Mouse (Mus musculus) lung, postnatal 0 days (tissue): Measurements from ENCODE around the gene Exosc5. TPM values are rescaled to one million over a fixed set of nuclear protein-coding genes. Genes with fewer than 3 reads are reported as not detected.

Source experiments
- ATAC-seq: fragments of 200-750 bp; cut with Nextera tagmentation; 2 replicates; pipeline ENCODE4 v1.8.0; 2017; ENCODE audit warnings: moderate library complexity
- DNase-seq: peaks from one replicate; pipeline ENCODE4 v3.0.0-alpha.2; 2016; ENCODE audit warnings: low spot score
- H3K27ac ChIP-seq: fragments of 300-500 bp; sonication (generic); 2 replicates; pipeline ENCODE4 v1.5.1; 2014; ENCODE audit warnings: antibody characterized with exemption, mild to moderate bottlenecking, low read length, mixed read lengths
- H3K27me3 ChIP-seq: fragments of 300-500 bp; sonication (generic); replicated peaks from 2 replicates; pipeline ENCODE4 v1.6.1; 2014; ENCODE audit warnings: low read length, mixed read lengths; ENCODE audit not compliant: insufficient read depth
- H3K36me3 ChIP-seq: fragments of 300-500 bp; sonication (generic); 2 replicates; pipeline ENCODE4 v1.6.1; 2014; ENCODE audit warnings: low read length, mixed read lengths; ENCODE audit not compliant: insufficient read depth
- H3K4me1 ChIP-seq: fragments of 300-500 bp; sonication (generic); 2 replicates; pipeline ENCODE4 v1.6.1; 2014; ENCODE audit warnings: antibody characterized with exemption, low read depth, low read length, mixed read lengths; ENCODE audit not compliant: insufficient read depth
- H3K4me2 ChIP-seq: fragments of 300-500 bp; sonication (generic); replicated peaks from 2 replicates; pipeline ENCODE4 v1.6.1; 2014; ENCODE audit warnings: low read depth, mild to moderate bottlenecking, low read length, moderate library complexity, mixed read lengths
- H3K4me3 ChIP-seq: fragments of 300-500 bp; sonication (generic); 2 replicates; pipeline ENCODE4 v1.5.1; 2014; ENCODE audit warnings: low read depth, low read length
- H3K9ac ChIP-seq: fragments of 300-500 bp; sonication (generic); replicated peaks from 2 replicates; pipeline ENCODE4 v1.6.1; 2014; ENCODE audit warnings: low read depth, mild to moderate bottlenecking
- H3K9me3 ChIP-seq: fragments of 300-500 bp; sonication (generic); 2 replicates; pipeline ENCODE4 v1.6.1; 2016; ENCODE audit warnings: low read length, mixed read lengths
- CTCF ChIP-seq: IDR thresholded peaks from 2 replicates; pipeline ENCODE4 v1.5.1; 2016; ENCODE audit warnings: antibody characterized with exemption, mild to moderate bottlenecking
- EP300 ChIP-seq: IDR thresholded peaks from 2 replicates; pipeline ENCODE4 v1.6.1; 2016; ENCODE audit warnings: antibody characterized with exemption, mild to moderate bottlenecking, control low read depth
- WGBS: fragments of 180-500 bp; shearing (Covaris S2); extraction: QIAGEN DNeasy Blood & Tissue Kit; methylation state at CpG from one replicate; pipeline ENCODE4 v1.1.7; 2014; 5-methylcytosine and 5-hydroxymethylcytosine counted together
- polyA plus RNA-seq: library from polyadenylated mRNA; unstranded; fragments of >200 nt; fragmentation: Nextera tagmentation; extraction: Ambion mirVana; gene quantifications from 2 replicates; pipeline ENCODE4 v1.2.1, GENCODE M21; 2015

Gene Exosc5
- polyA plus RNA-seq, 1 experiment from 2014 or later: 49.7 TPM

DNA sequence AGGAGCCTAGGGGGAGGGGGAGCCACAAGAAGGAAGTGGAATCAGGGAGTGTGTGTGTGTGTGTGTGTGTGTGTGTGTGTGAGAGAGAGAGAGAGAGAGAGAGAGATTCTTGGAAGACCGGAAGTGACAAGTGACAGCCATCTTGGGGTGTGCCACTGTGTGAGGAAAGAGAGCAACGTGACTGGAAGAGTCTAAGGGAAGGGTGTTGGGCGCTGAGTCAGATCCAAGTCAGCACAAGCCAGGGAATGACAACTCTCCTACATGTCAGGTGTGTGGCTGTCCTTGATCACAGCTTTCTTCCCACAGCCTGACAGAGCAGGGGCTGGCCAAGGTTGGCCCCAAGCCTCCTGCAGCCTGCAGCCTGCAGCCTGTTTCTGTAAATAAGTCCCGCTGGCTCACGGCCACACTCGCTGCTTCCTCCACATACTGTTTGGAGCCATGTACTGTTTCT is 46.9 kb downstream of the Exosc5 start:
- H3K27ac ChIP-seq: peak overlapping the region; percentile 75
- H3K27me3 ChIP-seq: no peaks in the 10 kb centered on the region
- DNase-seq: peak; percentile 89
- no peaks in the 10 kb centered on the region for H3K9me3 ChIP-seq
- H3K9ac ChIP-seq: no peak overlapping the region
- H3K4me3 ChIP-seq: no peak overlapping the region
- H3K4me1 ChIP-seq: peaks cover 14% of the 10 kb centered on the region
- ATAC-seq: peak; percentile 38
- H3K4me2 ChIP-seq: no peak overlapping the region
- 23% methylated on average over 6 of the region's 6 CpGs for WGBS
- TF ChIP-seq EP300: peak; percentile 62; the same call in 1 of the 2 replicates
- no peak for TF ChIP-seq CTCF
- H3K36me3 ChIP-seq: no peaks in the 10 kb centered on the region

DNA sequence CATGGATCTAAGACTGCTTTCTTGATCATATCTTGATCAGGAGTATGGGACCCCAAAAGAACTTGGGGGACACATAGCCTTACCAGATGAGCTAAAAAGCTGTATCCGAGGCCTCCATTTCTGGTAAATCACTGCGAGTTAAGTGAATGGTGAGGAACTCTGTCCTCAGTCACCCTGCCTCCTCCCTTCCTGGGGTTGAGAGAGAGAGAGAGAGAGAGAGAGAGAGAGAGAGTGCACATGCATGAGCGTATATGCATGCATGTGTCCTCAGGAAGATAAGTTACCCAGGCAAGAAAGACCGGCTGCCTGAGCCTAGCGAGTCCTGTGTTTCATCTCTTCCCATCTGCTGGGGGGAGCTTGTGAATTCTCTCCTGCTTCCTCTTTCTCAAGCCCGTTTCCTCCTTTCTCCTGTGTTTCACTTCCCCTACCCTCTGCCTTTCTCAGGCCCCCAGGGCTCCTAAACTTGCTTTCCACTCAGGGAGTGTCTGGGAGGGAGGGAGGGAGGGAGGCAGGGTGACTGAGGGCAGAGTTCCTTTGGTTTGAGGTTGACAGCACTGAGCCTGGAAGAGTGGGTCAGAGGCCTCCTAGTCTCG is 47.7 kb downstream of the Exosc5 start:
- no peak overlapping the region for H3K4me2 ChIP-seq
- DNase-seq (peak; percentile 67), ATAC-seq (0 out of 2 replicates have a peak, but pooled peaks have one; percentile 0)
- H3K4me3 ChIP-seq: no peak overlapping the region
- peaks cover 14% of the 10 kb centered on the region for H3K4me1 ChIP-seq
- no peaks in the 10 kb centered on the region for H3K9me3 ChIP-seq
- H3K27ac ChIP-seq: peak overlapping the region; percentile 75
- no peaks in the 10 kb centered on the region for H3K36me3 ChIP-seq
- 36% methylated on average over 7 of the region's 7 CpGs for WGBS
- TF ChIP-seq CTCF (no peak), EP300 (no peak)
- H3K27me3 ChIP-seq: no peaks in the 10 kb centered on the region
- no peak overlapping the region for H3K9ac ChIP-seq

DNA sequence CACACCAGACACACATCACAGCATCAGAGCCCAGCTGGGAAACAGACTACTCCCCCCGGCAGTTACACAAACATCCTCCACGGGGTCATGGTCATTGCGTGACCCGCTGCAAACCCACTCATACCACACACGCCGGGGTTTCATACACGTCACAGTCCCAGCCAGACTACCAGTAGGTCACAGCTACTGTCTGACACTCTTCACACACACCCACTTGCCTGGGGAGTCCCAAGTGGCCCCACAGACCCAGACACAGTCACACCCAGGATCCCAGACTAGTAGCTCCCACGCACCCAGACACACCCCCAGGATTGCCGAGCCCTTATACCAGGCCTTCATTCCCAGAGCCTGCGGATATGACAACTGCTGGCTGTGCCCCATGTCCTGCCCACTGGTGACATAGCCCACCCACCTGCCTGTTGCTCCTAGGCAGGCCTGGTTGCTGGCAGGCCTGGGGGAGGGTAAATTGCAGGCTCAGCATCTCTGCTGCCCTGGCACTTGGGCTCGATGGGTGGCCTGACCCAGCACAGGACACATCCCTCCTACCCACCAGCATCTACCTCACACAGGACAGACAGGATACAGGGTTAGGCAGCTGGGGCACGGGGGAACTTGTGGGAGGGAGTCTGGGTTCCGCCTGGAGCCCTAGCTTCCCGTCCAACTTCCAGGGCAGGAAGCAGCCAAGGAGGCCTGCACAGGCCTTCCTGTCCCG is 48.8 kb downstream of the Exosc5 start:
- H3K4me3 ChIP-seq: no peak overlapping the region
- H3K27me3 ChIP-seq: no peaks in the 10 kb centered on the region
- no peak for TF ChIP-seq CTCF
- peak; percentile 83 for TF ChIP-seq EP300
- no peaks in the 10 kb centered on the region for H3K9me3 ChIP-seq
- peak overlapping the region; percentile 75 for H3K27ac ChIP-seq
- H3K36me3 ChIP-seq: no peaks in the 10 kb centered on the region
- H3K4me1 ChIP-seq: peaks cover 14% of the 10 kb centered on the region
- WGBS: 27% methylated on average over 15 of the region's 15 CpGs
- DNase-seq: peak; percentile 91
- peak; percentile 82 for ATAC-seq
- H3K4me2 ChIP-seq: no peak overlapping the region
- no peak overlapping the region for H3K9ac ChIP-seq

DNA sequence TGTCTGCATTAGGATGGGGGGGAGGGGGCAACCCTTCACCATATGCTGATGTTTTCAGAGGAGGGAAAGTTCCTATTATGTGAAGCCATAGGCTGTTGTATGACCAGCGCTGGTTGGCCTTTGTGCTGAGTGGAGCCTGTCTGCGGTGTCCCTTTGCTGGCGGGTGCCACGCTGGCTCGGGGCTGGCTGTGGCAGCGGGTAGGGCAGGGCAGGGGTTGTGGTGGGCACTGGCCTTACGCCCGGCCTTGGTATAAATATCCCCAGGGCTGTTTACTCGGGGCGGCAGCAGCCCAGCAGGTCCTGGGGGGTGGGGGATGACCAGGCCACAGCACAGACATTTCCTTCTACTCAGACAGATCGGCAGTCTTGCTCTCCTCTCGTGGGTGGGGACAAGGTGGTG is 51.0 kb downstream of the Exosc5 start:
- peak overlapping the region; percentile 43; the same call in 1 of the 2 replicates for H3K27ac ChIP-seq
- TF ChIP-seq EP300 (no peak; the same call in 1 of the 2 replicates), CTCF (no peak)
- no peak for ATAC-seq
- 11% methylated on average over 12 of the region's 12 CpGs for WGBS
- no peaks in the 10 kb centered on the region for H3K27me3 ChIP-seq
- H3K36me3 ChIP-seq: peaks cover 17% of the 10 kb centered on the region
- H3K9ac ChIP-seq: 0 out of 2 replicates have a peak overlapping the region, but pooled peaks have one; percentile 3
- peaks cover 14% of the 10 kb centered on the region for H3K4me1 ChIP-seq
- H3K4me2 ChIP-seq: 0 out of 2 replicates have a peak overlapping the region, but pooled peaks have one; percentile 2
- no peaks in the 10 kb centered on the region for H3K9me3 ChIP-seq
- no peak overlapping the region for H3K4me3 ChIP-seq
- DNase-seq: peak; percentile 24

DNA sequence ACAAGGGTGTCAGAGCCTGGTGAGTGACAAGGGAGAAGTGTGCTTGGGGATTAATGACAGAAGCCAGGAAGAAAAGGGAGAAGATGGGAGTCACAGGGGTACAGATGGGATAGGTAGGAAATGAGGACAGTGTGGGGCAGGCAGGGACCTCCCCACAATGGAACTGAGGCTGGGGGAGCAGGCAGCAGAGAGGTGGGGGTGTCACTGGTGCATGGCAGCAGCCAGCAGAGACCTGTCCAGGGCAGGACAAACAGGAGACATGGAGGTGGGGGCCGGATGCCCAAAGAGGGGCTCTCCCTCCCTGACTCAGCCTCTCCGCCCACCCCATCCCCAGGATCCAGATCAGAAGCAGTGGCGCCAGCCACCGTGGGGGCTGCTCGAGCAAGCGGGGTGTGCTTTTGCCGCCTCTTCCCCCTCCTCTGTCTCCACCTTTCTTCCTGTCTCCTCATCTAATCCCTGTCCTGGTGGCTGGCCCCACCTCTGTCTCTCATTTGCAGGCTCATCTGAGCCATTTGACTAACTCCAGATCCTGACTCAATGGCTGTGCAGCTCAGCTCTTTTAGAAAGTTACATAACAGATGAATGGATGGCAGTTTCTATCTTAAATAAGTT is 51.7 kb downstream of the Exosc5 start:
- Histone ChIP-seq H3K4me3 (no peak overlapping the region), H3K9ac (0 out of 2 replicates have a peak overlapping the region, but pooled peaks have one; percentile 3), H3K9me3 (no peaks in the 10 kb centered on the region), H3K4me1 (peaks cover 14% of the 10 kb centered on the region), H3K27ac (0 out of 2 replicates have a peak overlapping the region, but pooled peaks have one; percentile 43), H3K27me3 (no peaks in the 10 kb centered on the region), H3K4me2 (0 out of 2 replicates have a peak overlapping the region, but pooled peaks have one; percentile 2), H3K36me3 (peaks cover 24% of the 10 kb centered on the region)
- 21% methylated on average over 6 of the region's 7 CpGs for WGBS
- TF ChIP-seq CTCF (no peak), EP300 (no peak)
- ATAC-seq: no peak
- DNase-seq: no peak

DNA sequence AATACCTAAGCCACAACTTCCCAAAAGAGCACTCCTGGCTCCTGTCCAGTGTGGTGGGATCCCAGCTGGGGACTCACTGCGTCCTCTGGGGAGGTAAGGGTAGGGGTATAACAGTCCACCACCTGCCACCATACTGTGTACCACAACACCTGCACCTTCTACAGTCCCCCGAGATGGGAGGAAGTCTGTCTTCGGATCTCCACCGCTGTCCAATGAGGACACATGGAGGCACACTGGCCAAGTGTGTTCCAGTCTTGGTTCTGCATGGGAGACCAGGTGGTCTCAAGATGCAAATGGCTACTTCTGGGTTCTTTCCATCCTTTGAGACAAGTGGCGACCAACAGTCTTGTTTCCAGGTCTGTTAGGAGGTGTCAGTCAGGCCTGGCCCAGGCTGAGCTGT is 52.2 kb downstream of the Exosc5 start:
- H3K4me3 ChIP-seq: no peak overlapping the region
- no peak for DNase-seq
- no peaks in the 10 kb centered on the region for H3K27me3 ChIP-seq
- ATAC-seq: no peak
- no peaks in the 10 kb centered on the region for H3K9me3 ChIP-seq
- peaks cover 12% of the 10 kb centered on the region for H3K4me1 ChIP-seq
- H3K27ac ChIP-seq: no peak overlapping the region
- no peak overlapping the region for H3K4me2 ChIP-seq
- peaks cover 27% of the 10 kb centered on the region for H3K36me3 ChIP-seq
- TF ChIP-seq EP300 (no peak), CTCF (no peak)
- WGBS: 58% methylated on average over 5 of the region's 5 CpGs
- no peak overlapping the region for H3K9ac ChIP-seq
